Mouse (Mus musculus) olfactory bulb, adult 2 months (tissue): ENCODE measurements around the gene Strada.

ENCODE experiments used
- CTCF ChIP-seq: fragments of 200-500 bp; IDR thresholded peaks from 2 replicates; pipeline ENCODE4 v1.5.1; 2012; ENCODE audit warnings: low read depth, mild to moderate bottlenecking, low read length, moderate library complexity; ENCODE audit not compliant: insufficient read depth
- POLR2A ChIP-seq: fragments of 200-500 bp; IDR thresholded peaks from 2 replicates; pipeline ENCODE4 v1.6.1; 2012; ENCODE audit warnings: mild to moderate bottlenecking, low read depth, low read length, moderate library complexity; ENCODE audit not compliant: insufficient read depth

DNA sequence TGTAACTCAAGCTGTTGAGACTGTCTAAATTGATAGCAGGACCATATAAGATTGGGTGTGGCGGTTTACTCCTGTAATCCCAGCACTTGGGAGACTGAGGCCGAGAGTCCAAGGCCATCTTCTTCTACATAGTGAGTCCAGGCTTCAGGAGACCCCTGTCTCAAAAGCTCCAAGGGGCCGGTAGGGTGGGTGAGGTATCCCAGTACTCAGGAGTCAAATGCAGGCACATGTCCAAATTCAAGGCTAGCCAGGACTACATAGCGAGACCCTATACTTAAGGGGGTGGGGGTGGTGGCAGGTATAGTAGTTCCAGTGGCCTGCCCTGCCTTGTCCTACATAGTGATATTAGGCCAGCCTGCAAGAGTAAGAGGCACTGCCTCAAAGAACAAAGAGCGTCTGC lies 12.9 kb upstream of the Strada start:
- TF ChIP-seq CTCF (no peak), POLR2A (no peak)
